Mouse (Mus musculus): Measurements from ENCODE around the gene Gemin6. TPM values are rescaled to one million over a fixed set of nuclear protein-coding genes. Genes with fewer than 3 reads are reported as not detected.
A peak's percentile ranks its signal among the peaks of the same experiment; 100 is the strongest.
"Not testable (repeated sequence)": the region's sequence is repeated elsewhere in the genome, so short reads cannot be mapped to it uniquely, and the experiment has no call there.

Gemin6 gene
- 25.6 and 28.9 TPM in 2 replicates for polyA plus RNA-seq (2015; fragmentation: Nextera tagmentation; extraction: Ambion mirVana)

GRCm38 (mm10) chr17:80224326-80225116, at the start of gene Gemin6:
TSS of gene Gemin6 (plus strand) at chr17:80224441.
- peak within 1 kb of the TSS; percentile 73 for H3K9ac ChIP-seq
- peak within 1 kb of the TSS; percentile 84 for H3K4me2 ChIP-seq
- peak within 1 kb of the TSS; percentile 74 for H3K4me3 ChIP-seq (replicated peaks)
- under 1% methylated on average over 33 of the region's 33 CpGs for WGBS (ENCODE audit: insufficient replicate concordance)
- H3K4me1 ChIP-seq (replicated peaks), result peaks cover 21% of the 10 kb centered on the region
- no peaks in the 10 kb centered on the region for H3K9me3 ChIP-seq (replicated peaks)
- peak within 1 kb of the TSS; percentile 86 for H3K27ac ChIP-seq (replicated peaks)
- H3K36me3 ChIP-seq (replicated peaks), result peaks cover 16% of the 10 kb centered on the region; the same call in 1 of the 2 replicates
- H3K27me3 ChIP-seq, result no peaks in the 10 kb centered on the region
- ATAC-seq (ENCODE audit: insufficient read depth), result peak; percentile 95

GRCm38 (mm10) chr17:80174699-80175385, 49.4 kb upstream of the Gemin6 start:
- H3K36me3 ChIP-seq (replicated peaks), result no peaks in the 10 kb centered on the region
- ATAC-seq (ENCODE audit: insufficient read depth), result no peak
- H3K27ac ChIP-seq (replicated peaks), result no peak overlapping the region
- no peak overlapping the region for H3K4me3 ChIP-seq (replicated peaks)
- H3K27me3 ChIP-seq, result no peaks in the 10 kb centered on the region
- WGBS (ENCODE audit: insufficient replicate concordance), result 58% methylated on average over 19 of the region's 19 CpGs
- no peaks in the 10 kb centered on the region for H3K9me3 ChIP-seq (replicated peaks)
- peaks cover 6% of the 10 kb centered on the region; the same call in 1 of the 2 replicates for H3K4me1 ChIP-seq (replicated peaks)
- no peak overlapping the region for H3K9ac ChIP-seq
- H3K4me2 ChIP-seq, result no peak overlapping the region

GRCm38 (mm10) chr17:80175386-80175739, 48.9 kb upstream of the Gemin6 start:
- no peak overlapping the region for H3K9ac ChIP-seq
- no peak overlapping the region for H3K4me2 ChIP-seq
- 45% methylated on average over 4 of the region's 4 CpGs for WGBS (ENCODE audit: insufficient replicate concordance)

GRCm38 (mm10) chr17:80175966-80176365, 48.3 kb upstream of the Gemin6 start:
- no peaks in the 10 kb centered on the region for H3K9me3 ChIP-seq (replicated peaks)
- WGBS (ENCODE audit: insufficient replicate concordance), result 69% methylated on average over 3 of the region's 3 CpGs

More at GRCm38 (mm10) chr17:80175386-80175739, 48.9 kb upstream of the Gemin6 start:
- Histone ChIP-seq H3K9me3 (replicated peaks) (no peaks in the 10 kb centered on the region), H3K4me1 (replicated peaks) (peaks cover 6% of the 10 kb centered on the region; the same call in 1 of the 2 replicates), H3K4me3 (replicated peaks) (no peak overlapping the region), H3K27me3 (no peaks in the 10 kb centered on the region), H3K36me3 (replicated peaks) (no peaks in the 10 kb centered on the region), H3K27ac (replicated peaks) (no peak overlapping the region)
- no peak for ATAC-seq (ENCODE audit: insufficient read depth)

GRCm38 (mm10) chr17:80178846-80179245, 45.4 kb upstream of the Gemin6 start:
- H3K4me1 ChIP-seq (replicated peaks); H3K9ac ChIP-seq; H3K4me2 ChIP-seq; H3K9me3 ChIP-seq (replicated peaks); H3K27me3 ChIP-seq; ATAC-seq (ENCODE audit: insufficient read depth); H3K4me3 ChIP-seq (replicated peaks); H3K36me3 ChIP-seq (replicated peaks); H3K27ac ChIP-seq (replicated peaks): not testable (repeated sequence)
- WGBS (ENCODE audit: insufficient replicate concordance), result 81% methylated on average over 3 of the region's 3 CpGs

More at GRCm38 (mm10) chr17:80175966-80176365, 48.3 kb upstream of the Gemin6 start:
- H3K36me3 ChIP-seq (replicated peaks), result no peaks in the 10 kb centered on the region
- H3K4me3 ChIP-seq (replicated peaks), result no peak overlapping the region
- no peak overlapping the region for H3K9ac ChIP-seq
- ATAC-seq (ENCODE audit: insufficient read depth), result no peak
- H3K27ac ChIP-seq (replicated peaks), result no peak overlapping the region
- no peaks in the 10 kb centered on the region for H3K27me3 ChIP-seq
- peaks cover 6% of the 10 kb centered on the region; the same call in 1 of the 2 replicates for H3K4me1 ChIP-seq (replicated peaks)
- no peak overlapping the region for H3K4me2 ChIP-seq

GRCm38 (mm10) chr17:80179959-80180358, 44.3 kb upstream of the Gemin6 start:
- peak; percentile 58 for ATAC-seq (ENCODE audit: insufficient read depth)
- Histone ChIP-seq H3K4me1 (replicated peaks) (peaks cover 2% of the 10 kb centered on the region; the same call in 1 of the 2 replicates), H3K4me3 (replicated peaks) (no peak overlapping the region), H3K9me3 (replicated peaks) (no peaks in the 10 kb centered on the region), H3K36me3 (replicated peaks) (no peaks in the 10 kb centered on the region), H3K27me3 (no peaks in the 10 kb centered on the region), H3K4me2 (no peak overlapping the region), H3K27ac (replicated peaks) (no peak overlapping the region), H3K9ac (no peak overlapping the region)
- 0% methylated on average over 6 of the region's 6 CpGs for whole genome bisulfite sequencing (ENCODE audit: insufficient replicate concordance)

GRCm38 (mm10) chr17:80180468-80180867, 43.8 kb upstream of the Gemin6 start:
- H3K4me3 ChIP-seq (replicated peaks), result no peak overlapping the region
- ATAC-seq (ENCODE audit: insufficient read depth), result no peak
- no peak overlapping the region for H3K9ac ChIP-seq
- H3K9me3 ChIP-seq (replicated peaks), result no peaks in the 10 kb centered on the region
- H3K4me1 ChIP-seq (replicated peaks), result no peaks in the 10 kb centered on the region
- H3K27me3 ChIP-seq, result no peaks in the 10 kb centered on the region
- no peak overlapping the region for H3K27ac ChIP-seq (replicated peaks)
- H3K36me3 ChIP-seq (replicated peaks), result no peaks in the 10 kb centered on the region
- H3K4me2 ChIP-seq, result no peak overlapping the region

- Histone ChIP-seq H3K4me3 (replicated peaks) (no peak overlapping the region), H3K27me3 (no peaks in the 10 kb centered on the region), H3K36me3 (replicated peaks) (no peaks in the 10 kb centered on the region), H3K27ac (replicated peaks) (no peak overlapping the region), H3K9ac (no peak overlapping the region), H3K4me2 (no peak overlapping the region), H3K9me3 (replicated peaks) (no peaks in the 10 kb centered on the region), H3K4me1 (replicated peaks) (no peaks in the 10 kb centered on the region)
- no peak for ATAC-seq (ENCODE audit: insufficient read depth)
- WGBS (ENCODE audit: insufficient replicate concordance), result 58% methylated on average over 10 of the region's 10 CpGs
These were observed 40.6 kb upstream of the Gemin6 start for GRCm38 (mm10) chr17:80183615-80184014.

- H3K27me3 ChIP-seq, result no peaks in the 10 kb centered on the region
- no peaks in the 10 kb centered on the region; the same call in 1 of the 2 replicates for H3K4me1 ChIP-seq (replicated peaks)
- ATAC-seq (ENCODE audit: insufficient read depth), result no peak
- H3K27ac ChIP-seq (replicated peaks), result no peak overlapping the region
- H3K4me2 ChIP-seq, result no peak overlapping the region
- no peak overlapping the region for H3K9ac ChIP-seq
- H3K36me3 ChIP-seq (replicated peaks), result peaks cover 11% of the 10 kb centered on the region
- H3K9me3 ChIP-seq (replicated peaks), result no peaks in the 10 kb centered on the region
- 58% methylated on average over 5 of the region's 5 CpGs for WGBS (ENCODE audit: insufficient replicate concordance)
- no peak overlapping the region for H3K4me3 ChIP-seq (replicated peaks)
These were observed 31.2 kb upstream of the Gemin6 start for GRCm38 (mm10) chr17:80193075-80193474.

GRCm38 (mm10) chr17:80199160-80199778, 25.0 kb upstream of the Gemin6 start:
- ATAC-seq (ENCODE audit: insufficient read depth), result no peak
- Histone ChIP-seq H3K9me3 (replicated peaks) (no peaks in the 10 kb centered on the region), H3K4me3 (replicated peaks) (no peak overlapping the region), H3K9ac (no peak overlapping the region), H3K4me2 (no peak overlapping the region), H3K27ac (replicated peaks) (no peak overlapping the region), H3K4me1 (replicated peaks) (peaks cover 3% of the 10 kb centered on the region; the same call in 1 of the 2 replicates), H3K27me3 (no peaks in the 10 kb centered on the region), H3K36me3 (replicated peaks) (peaks cover 62% of the 10 kb centered on the region)
- WGBS (ENCODE audit: insufficient replicate concordance), result 77% methylated on average over 3 of the region's 3 CpGs

- ATAC-seq (ENCODE audit: insufficient read depth), result no peak
- no peaks in the 10 kb centered on the region for H3K27me3 ChIP-seq
- peak overlapping the region; percentile 97 for H3K4me3 ChIP-seq (replicated peaks)
- H3K36me3 ChIP-seq (replicated peaks), result peaks cover 44% of the 10 kb centered on the region
- WGBS (ENCODE audit: insufficient replicate concordance), result 13% methylated on average over 5 of the region's 5 CpGs
- no peaks in the 10 kb centered on the region for H3K9me3 ChIP-seq (replicated peaks)
- peak overlapping the region; percentile 82 for H3K4me2 ChIP-seq
- H3K4me1 ChIP-seq (replicated peaks), result peaks cover 21% of the 10 kb centered on the region
- 0 out of 2 replicates have a peak overlapping the region, but pooled peaks have one; percentile 97 for H3K27ac ChIP-seq (replicated peaks)
- H3K9ac ChIP-seq, result peak overlapping the region; percentile 93
These were observed 18.6 kb upstream of the Gemin6 start for GRCm38 (mm10) chr17:80205657-80206056.
